Mouse (Mus musculus): Measurements from ENCODE around the gene Brinp3. TPM values are rescaled to one million over a fixed set of nuclear protein-coding genes. Genes with fewer than 3 reads are reported as not detected.

Brinp3 gene
- polyA plus RNA-seq, 2 experiments = not detected

DNA sequence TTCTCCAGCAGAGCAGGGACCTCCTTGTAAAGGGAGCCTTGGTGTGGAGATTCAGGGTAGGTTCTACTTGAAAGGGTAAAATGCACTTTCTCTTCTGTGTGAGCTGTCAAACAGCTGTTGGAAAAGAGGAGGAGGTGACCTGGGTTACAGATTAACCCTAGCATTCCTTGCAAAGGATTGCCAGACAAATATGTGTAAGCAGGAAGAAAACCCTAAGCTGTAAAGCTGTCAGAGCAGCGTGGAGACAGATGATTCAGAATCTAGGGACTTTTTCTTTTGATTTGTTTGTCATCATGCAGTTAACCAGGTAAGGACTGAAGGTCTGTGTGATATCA, 4.2 kb downstream of the Brinp3 start:
- no peak overlapping the region for H3K9ac ChIP-seq (replicated peaks)
- H3K27me3 ChIP-seq (ENCODE audit: control insufficient read depth, insufficient read depth, low read length) = peaks cover 9% of the 10 kb centered on the region
- H3K9me3 ChIP-seq (ENCODE audit: control insufficient read depth, low read length) = no peaks in the 10 kb centered on the region
- WGBS (ENCODE audit: insufficient replicate concordance) = 0% methylated on average over 1 of the region's 1 CpGs
- TF ChIP-seq EP300 (IDR thresholded peaks at IDR 0.05; ENCODE audit: low read depth) = no peak
- TF ChIP-seq CTCF (IDR thresholded peaks at IDR 0.05; ENCODE audit: low read depth) = no peak
- no peak overlapping the region for H3K4me3 ChIP-seq (ENCODE audit: insufficient read depth in 1 of 2, low read depth in 2 of 2, low read length in 2 of 2)
- H3K4me1 ChIP-seq (replicated peaks; ENCODE audit: control insufficient read depth in 2 of 2, insufficient read depth in 2 of 2, low read length in 1 of 2) = no peaks in the 10 kb centered on the region
- no peaks in the 10 kb centered on the region for H3K36me3 ChIP-seq (replicated peaks; ENCODE audit: control insufficient read depth, insufficient read depth, low read depth)
- no peak overlapping the region for H3K27ac ChIP-seq
- no peak for ATAC-seq (ENCODE audit: insufficient read depth)
- no peak for DNase-seq (ENCODE audit: low read depth in 3 of 3, low spot score in 3 of 3)
- peak overlapping the region; percentile 18; the same call in 1 of the 2 replicates for H3K4me2 ChIP-seq (ENCODE audit: low read depth)

GRCm38 (mm10) chr1:146515377-146515776, 20.8 kb downstream of the Brinp3 start:
- Histone ChIP-seq H3K36me3 (replicated peaks; ENCODE audit: control insufficient read depth, insufficient read depth, low read depth) (no peaks in the 10 kb centered on the region), H3K4me1 (replicated peaks; ENCODE audit: control insufficient read depth in 2 of 2, insufficient read depth in 2 of 2, low read length in 1 of 2) (no peaks in the 10 kb centered on the region), H3K9me3 (ENCODE audit: control insufficient read depth, low read length) (no peaks in the 10 kb centered on the region), H3K9ac (replicated peaks) (no peak overlapping the region), H3K27me3 (ENCODE audit: control insufficient read depth, insufficient read depth, low read length) (no peaks in the 10 kb centered on the region), H3K27ac (no peak overlapping the region), H3K4me3 (ENCODE audit: insufficient read depth in 1 of 2, low read depth in 2 of 2, low read length in 2 of 2) (no peak overlapping the region), H3K4me2 (ENCODE audit: low read depth) (no peak overlapping the region)
- no peak for TF ChIP-seq CTCF (IDR thresholded peaks at IDR 0.05; ENCODE audit: low read depth)
- no peak for TF ChIP-seq EP300 (IDR thresholded peaks at IDR 0.05; ENCODE audit: low read depth)
- no peak for ATAC-seq (ENCODE audit: insufficient read depth)
- 45% methylated on average over 2 of the region's 2 CpGs for WGBS (ENCODE audit: insufficient replicate concordance)
- DNase-seq (ENCODE audit: low read depth in 3 of 3, low spot score in 3 of 3) = no peak

- DNase-seq (ENCODE audit: low read depth in 3 of 3, low spot score in 3 of 3) (no peak), ATAC-seq (ENCODE audit: insufficient read depth) (no peak)
- H3K27ac ChIP-seq = no peak overlapping the region
- H3K9ac ChIP-seq (replicated peaks) = no peak overlapping the region
- no peak overlapping the region for H3K4me3 ChIP-seq (ENCODE audit: insufficient read depth in 1 of 2, low read depth in 2 of 2, low read length in 2 of 2)
- H3K36me3 ChIP-seq (replicated peaks; ENCODE audit: control insufficient read depth, insufficient read depth, low read depth) = no peaks in the 10 kb centered on the region
- no peaks in the 10 kb centered on the region for H3K27me3 ChIP-seq (ENCODE audit: control insufficient read depth, insufficient read depth, low read length)
- H3K4me2 ChIP-seq (ENCODE audit: low read depth) = no peak overlapping the region
- H3K4me1 ChIP-seq (replicated peaks; ENCODE audit: control insufficient read depth in 2 of 2, insufficient read depth in 2 of 2, low read length in 1 of 2) = no peaks in the 10 kb centered on the region
- H3K9me3 ChIP-seq (ENCODE audit: control insufficient read depth, low read length) = no peaks in the 10 kb centered on the region
- no peak for TF ChIP-seq CTCF (IDR thresholded peaks at IDR 0.05; ENCODE audit: low read depth)
- no peak for TF ChIP-seq EP300 (IDR thresholded peaks at IDR 0.05; ENCODE audit: low read depth)
- WGBS (ENCODE audit: insufficient replicate concordance) = 60% methylated on average over 11 of the region's 11 CpGs
Measured at GRCm38 (mm10) chr1:146523727-146524573, 29.4 kb downstream of the Brinp3 start.

DNA sequence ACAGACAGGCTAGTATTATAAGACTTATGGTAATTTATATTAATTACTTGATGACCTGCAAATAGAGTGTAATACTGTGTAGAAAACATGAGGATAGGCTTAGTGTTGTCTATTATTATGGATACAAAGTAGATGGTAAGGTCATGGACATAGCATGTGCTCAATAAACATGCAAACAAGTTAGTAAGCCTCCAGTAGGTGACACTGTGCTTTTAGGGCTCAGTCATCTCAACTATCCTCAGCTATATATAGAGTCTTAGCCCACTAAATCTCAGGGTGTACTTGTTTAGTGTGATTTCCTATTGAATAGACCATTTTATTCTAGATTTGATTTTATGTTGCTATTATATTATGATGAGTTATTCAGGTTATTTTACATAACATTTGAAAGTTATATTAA, 34.0 kb downstream of the Brinp3 start:
- Histone ChIP-seq H3K4me3 (ENCODE audit: insufficient read depth in 1 of 2, low read depth in 2 of 2, low read length in 2 of 2) (no peak overlapping the region), H3K36me3 (replicated peaks; ENCODE audit: control insufficient read depth, insufficient read depth, low read depth) (no peaks in the 10 kb centered on the region), H3K4me1 (replicated peaks; ENCODE audit: control insufficient read depth in 2 of 2, insufficient read depth in 2 of 2, low read length in 1 of 2) (no peaks in the 10 kb centered on the region), H3K27me3 (ENCODE audit: control insufficient read depth, insufficient read depth, low read length) (no peaks in the 10 kb centered on the region), H3K9ac (replicated peaks) (no peak overlapping the region), H3K4me2 (ENCODE audit: low read depth) (no peak overlapping the region), H3K27ac (no peak overlapping the region), H3K9me3 (ENCODE audit: control insufficient read depth, low read length) (no peaks in the 10 kb centered on the region)
- DNase-seq (ENCODE audit: low read depth in 3 of 3, low spot score in 3 of 3) (no peak), ATAC-seq (ENCODE audit: insufficient read depth) (no peak)
- no peak for TF ChIP-seq EP300 (IDR thresholded peaks at IDR 0.05; ENCODE audit: low read depth)
- TF ChIP-seq CTCF (IDR thresholded peaks at IDR 0.05; ENCODE audit: low read depth) = no peak

DNA sequence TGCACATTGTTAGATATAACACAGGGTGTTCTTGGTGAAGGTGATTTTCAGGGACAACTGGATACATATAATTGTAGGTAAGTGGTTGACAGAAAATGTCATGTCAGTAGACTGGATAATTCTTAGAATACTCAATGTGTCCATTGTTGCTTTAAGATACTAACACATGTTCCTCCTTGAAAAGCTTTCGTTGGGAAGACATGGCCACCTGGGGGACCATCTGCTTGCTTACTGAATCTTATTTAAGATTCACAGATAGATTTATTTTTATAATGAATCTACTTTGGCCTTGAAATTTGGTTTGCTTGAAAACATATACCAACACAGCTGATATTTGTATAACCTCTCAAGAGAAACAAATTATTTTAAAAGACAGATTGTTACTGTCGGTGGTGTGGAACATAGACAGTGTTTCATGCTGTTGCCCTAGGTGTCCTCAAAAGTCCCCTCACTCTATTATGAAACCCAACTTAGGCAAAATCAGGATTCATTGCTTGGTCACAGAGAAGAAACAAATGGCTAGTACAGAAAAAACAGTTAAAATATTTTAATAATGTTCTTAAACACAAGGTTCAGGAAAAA, 52.4 kb downstream of the Brinp3 start:
- TF ChIP-seq EP300 (IDR thresholded peaks at IDR 0.05; ENCODE audit: low read depth) (no peak), CTCF (IDR thresholded peaks at IDR 0.05; ENCODE audit: low read depth) (no peak)
- DNase-seq (ENCODE audit: low read depth in 3 of 3, low spot score in 3 of 3) = no peak
- no peak overlapping the region for H3K9ac ChIP-seq (replicated peaks)

More for the DNA sequence above, 52.4 kb downstream of the Brinp3 start:
- no peaks in the 10 kb centered on the region for H3K36me3 ChIP-seq (replicated peaks; ENCODE audit: control insufficient read depth, insufficient read depth, low read depth)
- H3K4me1 ChIP-seq (replicated peaks; ENCODE audit: control insufficient read depth in 2 of 2, insufficient read depth in 2 of 2, low read length in 1 of 2) = no peaks in the 10 kb centered on the region
- H3K27ac ChIP-seq = no peak overlapping the region
- no peak overlapping the region for H3K4me2 ChIP-seq (ENCODE audit: low read depth)
- ATAC-seq (ENCODE audit: insufficient read depth) = no peak
- no peaks in the 10 kb centered on the region for H3K27me3 ChIP-seq (ENCODE audit: control insufficient read depth, insufficient read depth, low read length)
- no peaks in the 10 kb centered on the region for H3K9me3 ChIP-seq (ENCODE audit: control insufficient read depth, low read length)
- no peak overlapping the region for H3K4me3 ChIP-seq (ENCODE audit: insufficient read depth in 1 of 2, low read depth in 2 of 2, low read length in 2 of 2)
- WGBS (ENCODE audit: insufficient replicate concordance) = 67% methylated on average over 2 of the region's 2 CpGs

All from liver, embryonic 14.5 days (tissue).